ENCODE assay signal across 8 mouse cellular contexts in genomic region chr13:63552291-63552932, GRCm38 (mm10). TPM values are rescaled to one million over a fixed set of nuclear protein-coding genes. Genes with fewer than 3 reads are reported as not detected.
DNase-seq lines count a peak whose midpoint lies in the region; ATAC-seq and TF ChIP-seq lines count a peak whose summit lies in the region.

No protein-coding gene starts in this region.

- 48% methylated on average over 10 of the region's 10 CpGs for WGBS in midbrain, embryonic 14.5 days
- 27% methylated on average over 10 of the region's 10 CpGs for WGBS in thymus, adult 2 months

- 0 out of 2 replicates have a peak, but pooled peaks have one; percentile 42 for TF ChIP-seq CTCF in thymus, adult 2 months (IDR thresholded peaks at IDR 0.05; ENCODE audit: borderline replicate concordance, control insufficient read depth, extremely low read depth, insufficient read depth, low read length, poor library complexity)

- H3K4me1 ChIP-seq in midbrain, embryonic 14.5 days (ENCODE audit: control insufficient read depth, insufficient read depth, low read length) = peaks cover 50% of the 10 kb centered on the region
- H3K4me1 ChIP-seq in thymus, adult 2 months (replicated peaks; ENCODE audit: control insufficient read depth, insufficient read depth, low read length) = peaks cover 25% of the 10 kb centered on the region

- peak; percentile 49 to 66 for DNase-seq in adrenal gland, adult (ENCODE audit: inconsistent age in 2 of 2, low spot score in 1 of 2)
- no peak for DNase-seq in adrenal gland, adult 18-20 months (ENCODE audit: low spot score in 2 of 2)
- DNase-seq in ovary, postnatal 36 days (ENCODE audit: low spot score) = peak; percentile 48
- DNase-seq in ovary, postnatal 14 days (ENCODE audit: low spot score) = no peak
- peak; percentile 77 to 88 for DNase-seq in frontal cortex, adult 2 months (ENCODE audit: extremely low spot score in 1 of 2, low spot score in 1 of 2)
- DNase-seq in layer of hippocampus, adult 8-10 months (ENCODE audit: low spot score in 2 of 2) = peak; percentile 77 to 82
- peak; percentile 75 for DNase-seq in midbrain, embryonic 14.5 days
- DNase-seq in thymus, adult 2 months = peak; percentile 67

- H3K9ac ChIP-seq in midbrain, embryonic 14.5 days (replicated peaks; ENCODE audit: low read length) = no peak overlapping the region

- no peaks in the 10 kb centered on the region for H3K27me3 ChIP-seq in midbrain, embryonic 14.5 days (ENCODE audit: control insufficient read depth, insufficient read depth, low read length)
- H3K27me3 ChIP-seq in thymus, adult 2 months (ENCODE audit: control insufficient read depth, insufficient read depth, low read length) = no peaks in the 10 kb centered on the region

- no peaks in the 10 kb centered on the region for H3K9me3 ChIP-seq in midbrain, embryonic 14.5 days (ENCODE audit: control insufficient read depth, low read length)

- no peak overlapping the region for H3K4me3 ChIP-seq in midbrain, embryonic 14.5 days (replicated peaks; ENCODE audit: low read depth, low read length)
- H3K4me3 ChIP-seq in thymus, adult 2 months (ENCODE audit: control insufficient read depth, insufficient read depth, low read length) = no peak overlapping the region

- no peak for TF ChIP-seq POLR2A in thymus, adult 2 months (IDR thresholded peaks at IDR 0.05; ENCODE audit: control insufficient read depth, extremely low read depth, insufficient read depth, low read length, poor library complexity)

- H3K27ac ChIP-seq in midbrain, embryonic 14.5 days (replicated peaks; ENCODE audit: low read depth, low read length) = peak overlapping the region; percentile 60
- H3K27ac ChIP-seq in thymus, adult 2 months (ENCODE audit: control insufficient read depth, insufficient read depth, low read length) = no peak overlapping the region

- ATAC-seq in midbrain, embryonic 14.5 days (ENCODE audit: low FRiP score, low TSS enrichment) = peak; percentile 78

- 0 out of 2 replicates have a peak overlapping the region, but pooled peaks have one; percentile 3 for H3K4me2 ChIP-seq in midbrain, embryonic 14.5 days (ENCODE audit: low read length)

- H3K36me3 ChIP-seq in midbrain, embryonic 14.5 days (ENCODE audit: control insufficient read depth, insufficient read depth, low read length) = no peaks in the 10 kb centered on the region
- peaks cover 9% of the 10 kb centered on the region for H3K36me3 ChIP-seq in thymus, adult 2 months (ENCODE audit: control insufficient read depth, insufficient read depth, low read length)

RNA-seq across cellular contexts. Expression of gene Ptch1, which starts 21.0 kb away (rescaled TPM):
- 10 to 100 TPM; 29.5 to 40.7 TPM for total RNA-seq in adrenal gland, adult 18-20 months (2021)
- polyA plus RNA-seq in frontal cortex, adult 2 months (2012; rRNA removed) = 26.5 and 27.8 TPM in 2 replicates
- total RNA-seq in layer of hippocampus, adult 8-10 months (2022) = 10 to 100 TPM; 43.2 to 67.4 (median 50.6) TPM
- 17.4 and 17.8 TPM in 2 replicates for polyA plus RNA-seq in midbrain, embryonic 14.5 days (2014; fragmentation: Nextera tagmentation; extraction: Ambion mirVana)
- 27.2 and 30.2 TPM in 2 replicates for polyA plus RNA-seq in thymus, adult 2 months (2012; rRNA removed)

RNA-seq across cellular contexts. Expression of gene Fancc, which starts 55.3 kb away (rescaled TPM):
- total RNA-seq in adrenal gland, adult 18-20 months (2021) = 1 to 10 TPM; 6.9 to 8.1 TPM
- 9.9 and 12.3 TPM in 2 replicates for polyA plus RNA-seq in frontal cortex, adult 2 months (2012; rRNA removed)
- total RNA-seq in layer of hippocampus, adult 8-10 months (2022) = 10 to 100 TPM in 1 of 4 experiments, 1 to 10 TPM in 3; 6.8 to 10.5 (median 8.4) TPM
- 12.6 and 18.1 TPM in 2 replicates for polyA plus RNA-seq in midbrain, embryonic 14.5 days (2014; fragmentation: Nextera tagmentation; extraction: Ambion mirVana)
- 14.7 and 20.4 TPM in 2 replicates for polyA plus RNA-seq in thymus, adult 2 months (2012; rRNA removed)

Comparison
In these comparisons a context has a peak if more than half of its experiments do, and no peak if none do; other contexts are left out.
1. DNase-seq: peak in adrenal gland, adult (2 of 2), ovary, postnatal 36 days (single experiment), frontal cortex, adult 2 months (2 of 2), layer of hippocampus, adult 8-10 months (2 of 2), midbrain, embryonic 14.5 days (single experiment) and thymus, adult 2 months (single experiment); none in adrenal gland, adult 18-20 months (0 of 2) and ovary, postnatal 14 days (single experiment).